Mouse (Mus musculus) colon, adult 2 months (tissue): ENCODE measurements around the gene Coro1c. TPM values are rescaled to one million over a fixed set of nuclear protein-coding genes. Genes with fewer than 3 reads are reported as not detected.

ENCODE experiments used
- polyA plus RNA-seq: library from polyadenylated mRNA; depleted of rRNA; stranded (reverse); fragments of >200 nt; gene quantifications from 2 replicates; pipeline ENCODE4 v1.2.3, GENCODE M21; 2012; rRNA removed

Gene Coro1c
- polyA plus RNA-seq: 133 and 140 TPM in 2 replicates

GRCm38 (mm10) chr5:113908592-113909441, at the start of gene Coro1c:
TSS of gene Coro1c (minus strand) at chr5:113908758.

GRCm38 (mm10) chr5:113832490-113832901, 76.1 kb downstream of the Coro1c start, which contains the start of gene Selplg:
TSS of gene Selplg (minus strand) at chr5:113832644.

GRCm38 (mm10) chr5:113800280-113800679, 108.3 kb downstream of the Coro1c start, which contains the start of gene Tmem119:
TSS of gene Tmem119 (minus strand) at chr5:113800516.

Other genes with a start within 250 kb of the Coro1c start
- not detected in 2 replicates for gene 1700069L16Rik, start 184.0 kb downstream of the Coro1c start, polyA plus RNA-seq
- gene Ficd, start 173.0 kb downstream of the Coro1c start, polyA plus RNA-seq: 8.2 and 8.5 TPM in 2 replicates
- 18.5 and 25.6 TPM in 2 replicates for gene Sart3, start 136.2 kb downstream of the Coro1c start, polyA plus RNA-seq
- 77.5 and 87.6 TPM in 2 replicates for gene Iscu, start 136.0 kb downstream of the Coro1c start, polyA plus RNA-seq
- gene Tmem119, start 108.2 kb downstream of the Coro1c start, polyA plus RNA-seq: 61.4 and 69.3 TPM in 2 replicates
- 27.4 and 30.8 TPM in 2 replicates for gene Selplg, start 76.1 kb downstream of the Coro1c start, polyA plus RNA-seq
- gene Ssh1, start 85.1 kb upstream of the Coro1c start, polyA plus RNA-seq: 8.7 and 10.1 TPM in 2 replicates
- not detected in 2 replicates for gene Dao, start 94.9 kb upstream of the Coro1c start, polyA plus RNA-seq
- 12.8 and 14.4 TPM in 2 replicates for gene Usp30, start 156.7 kb upstream of the Coro1c start, polyA plus RNA-seq
- gene Svop, start 182.8 kb upstream of the Coro1c start, polyA plus RNA-seq: 0.63 and 0.66 TPM in 2 replicates
- gene Alkbh2, start 219.5 kb upstream of the Coro1c start, polyA plus RNA-seq: 10.9 and 11.6 TPM in 2 replicates
- gene Ung, start 221.6 kb upstream of the Coro1c start, polyA plus RNA-seq: 12.5 and 12.7 TPM in 2 replicates
- gene Acacb, start 237.8 kb upstream of the Coro1c start, polyA plus RNA-seq: 11.3 and 13.3 TPM in 2 replicates